Mouse (Mus musculus): ENCODE data around the gene Elf2. TPM values are rescaled to one million over a fixed set of nuclear protein-coding genes. Genes with fewer than 3 reads are reported as not detected.

Gene Elf2
- total and polyA plus RNA-seq, 3 experiments = 38.0 to 53.3 (median 46.5) TPM

- Histone ChIP-seq H3K4me1 (ENCODE audit: control insufficient read depth in 1 of 2, insufficient read depth in 2 of 2, low read length in 2 of 2) (no peaks in the 10 kb centered on the region), H3K9ac (ENCODE audit: control insufficient read depth, low read depth, low read length, poor library complexity, severe bottlenecking) (no peak overlapping the region), H3K36me3 (ENCODE audit: control insufficient read depth in 1 of 2, insufficient read depth in 2 of 2, low read length in 2 of 2) (no peaks in the 10 kb centered on the region), H3K4me3 (ENCODE audit: control insufficient read depth in 1 of 2, insufficient read depth in 1 of 2, low read depth in 2 of 2, low read length in 2 of 2) (no peak overlapping the region), H3K27ac (ENCODE audit: control insufficient read depth, low read depth, low read length) (no peak overlapping the region), H3K27me3 (ENCODE audit: control insufficient read depth in 1 of 2, insufficient read depth in 2 of 2, low read length in 2 of 2) (no peaks in the 10 kb centered on the region), H3K79me2 (ENCODE audit: control insufficient read depth, insufficient read depth, low read length, poor library complexity) (no peaks in the 10 kb centered on the region), H3K9me3 (replicated peaks; ENCODE audit: insufficient read depth, low read length) (no peaks in the 10 kb centered on the region)
- TF ChIP-seq TBP (IDR thresholded peaks at IDR 0.05; ENCODE audit: low read depth, low read length) (no peak), SIN3A (IDR thresholded peaks at IDR 0.05; ENCODE audit: low read length) (no peak), GABPA (IDR thresholded peaks at IDR 0.05; ENCODE audit: low read depth, low read length) (no peak), E2F4 (IDR thresholded peaks at IDR 0.05; ENCODE audit: borderline replicate concordance, low read depth, low read length) (no peak), BHLHE40 (IDR thresholded peaks at IDR 0.05; ENCODE audit: borderline replicate concordance, low read depth, low read length) (no peak), NRF1 (IDR thresholded peaks at IDR 0.05; ENCODE audit: insufficient read depth, low read depth, low read length, poor library complexity, severe bottlenecking) (no peak), ZKSCAN1 (IDR thresholded peaks at IDR 0.05; ENCODE audit: low read depth, low read length) (no peak), POLR2AphosphoS5 (IDR thresholded peaks at IDR 0.05; ENCODE audit: borderline replicate concordance, low read depth, low read length) (no peak), MAZ (IDR thresholded peaks at IDR 0.05; ENCODE audit: low read depth, low read length) (no peak), MYB (IDR thresholded peaks at IDR 0.05; ENCODE audit: low read depth, low read length) (no peak), ETS1 (IDR thresholded peaks at IDR 0.05; ENCODE audit: low read depth, low read length) (no peak), CHD1 (IDR thresholded peaks at IDR 0.05; ENCODE audit: low read depth, low read length) (no peak), POLR2AphosphoS2 (IDR thresholded peaks at IDR 0.05; ENCODE audit: low read length) (no peak), HCFC1 (IDR thresholded peaks at IDR 0.05; ENCODE audit: low read depth, low read length) (no peak), ZC3H11A (IDR thresholded peaks at IDR 0.05; ENCODE audit: low read depth, low read length) (no peak), TCF12 (IDR thresholded peaks at IDR 0.05; ENCODE audit: low read depth, low read length) (no peak)
- DNase-seq (ENCODE audit: low read depth, low spot score) = no peak
These were observed 136.6 kb downstream of the Elf2 start for GRCm38 (mm10) chr3:51203906-51204305.

Other genes with a start within 250 kb of the Elf2 start
- gene Noct, start 116.2 kb downstream of the Elf2 start, total RNA-seq (2012; rRNA removed) = 16.4 and 17.8 TPM in 2 replicates
- 10 to 100 TPM in 1 of 2 experiments, not detected in 1; 26.7 TPM for gene Noct, start 116.2 kb downstream of the Elf2 start, polyA plus RNA-seq (2012; ENCODE audit: insufficient read depth in 1 of 2, insufficient read length in 2 of 2, low read depth in 1 of 2, low replicate concordance in 2 of 2, missing spikeins in 1 of 2)
- 0.65 and 2.0 TPM in 2 replicates for gene Mgarp, start 56.1 kb upstream of the Elf2 start, total RNA-seq (2012; rRNA removed)
- gene Mgarp, start 56.1 kb upstream of the Elf2 start, polyA plus RNA-seq (2012; ENCODE audit: insufficient read depth in 1 of 2, insufficient read length in 2 of 2, low read depth in 1 of 2, low replicate concordance in 2 of 2, missing spikeins in 1 of 2) = 1 to 10 TPM in 1 of 2 experiments, not detected in 1; 5.2 TPM
- 207 and 214 TPM in 2 replicates for gene Ndufc1, start 68.3 kb upstream of the Elf2 start, total RNA-seq (2012; rRNA removed)
- gene Ndufc1, start 68.3 kb upstream of the Elf2 start, polyA plus RNA-seq (2012; ENCODE audit: insufficient read depth in 1 of 2, insufficient read length in 2 of 2, low read depth in 1 of 2, low replicate concordance in 2 of 2, missing spikeins in 1 of 2) = 100 to 1,000 TPM in 1 of 2 experiments, not detected in 1; 115 TPM
- gene Naa15, start 74.5 kb upstream of the Elf2 start, total RNA-seq (2012; rRNA removed) = 36.6 and 43.4 TPM in 2 replicates
- gene Naa15, start 74.5 kb upstream of the Elf2 start, polyA plus RNA-seq (2012; ENCODE audit: insufficient read depth in 1 of 2, insufficient read length in 2 of 2, low read depth in 1 of 2, low replicate concordance in 2 of 2, missing spikeins in 1 of 2) = 100 to 1,000 TPM in 1 of 2 experiments, 10 to 100 TPM in 1; 61.6 to 558 TPM
- 5.2 and 6.2 TPM in 2 replicates for gene Rab33b, start 143.3 kb upstream of the Elf2 start, total RNA-seq (2012; rRNA removed)
- 1 to 10 TPM in 1 of 2 experiments, not detected in 1; 4.9 TPM for gene Rab33b, start 143.3 kb upstream of the Elf2 start, polyA plus RNA-seq (2012; ENCODE audit: insufficient read depth in 1 of 2, insufficient read length in 2 of 2, low read depth in 1 of 2, low replicate concordance in 2 of 2, missing spikeins in 1 of 2)
- gene Setd7, start 220.2 kb upstream of the Elf2 start, total RNA-seq (2012; rRNA removed) = 8.4 and 11.3 TPM in 2 replicates
- gene Setd7, start 220.2 kb upstream of the Elf2 start, polyA plus RNA-seq (2012; ENCODE audit: insufficient read depth in 1 of 2, insufficient read length in 2 of 2, low read depth in 1 of 2, low replicate concordance in 2 of 2, missing spikeins in 1 of 2) = 10 to 100 TPM; 15.3 to 37.9 TPM